Mouse (Mus musculus) left cerebral cortex, adult 11 months (tissue): ENCODE measurements around the gene Slit1.

Source experiments
- DNase-seq: peaks from one replicate; pipeline ENCODE4 v3.0.0; 2022; ENCODE audit warnings: low spot score

Gene Slit1

DNA sequence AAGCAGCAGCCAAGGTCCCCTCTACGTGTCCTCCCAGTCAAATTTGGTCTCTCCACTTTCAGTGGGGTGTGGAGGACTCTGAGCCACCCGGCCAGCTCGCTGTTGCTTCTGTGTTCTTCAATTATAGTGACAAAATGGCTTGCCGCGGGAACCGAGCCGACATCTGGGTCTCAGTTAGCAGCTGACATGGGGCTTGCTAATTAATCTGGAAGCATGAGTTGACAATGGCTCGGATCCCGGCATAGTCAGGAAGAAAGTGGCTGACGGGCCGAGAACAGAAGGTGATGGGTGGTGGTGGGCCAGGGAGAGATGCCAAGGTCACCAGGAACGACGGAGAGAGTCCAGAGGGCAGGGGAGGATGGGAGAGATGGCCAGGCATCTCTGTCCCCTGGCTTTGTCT is 55.2 kb downstream of the Slit1 start:
- no peak for DNase-seq

DNA sequence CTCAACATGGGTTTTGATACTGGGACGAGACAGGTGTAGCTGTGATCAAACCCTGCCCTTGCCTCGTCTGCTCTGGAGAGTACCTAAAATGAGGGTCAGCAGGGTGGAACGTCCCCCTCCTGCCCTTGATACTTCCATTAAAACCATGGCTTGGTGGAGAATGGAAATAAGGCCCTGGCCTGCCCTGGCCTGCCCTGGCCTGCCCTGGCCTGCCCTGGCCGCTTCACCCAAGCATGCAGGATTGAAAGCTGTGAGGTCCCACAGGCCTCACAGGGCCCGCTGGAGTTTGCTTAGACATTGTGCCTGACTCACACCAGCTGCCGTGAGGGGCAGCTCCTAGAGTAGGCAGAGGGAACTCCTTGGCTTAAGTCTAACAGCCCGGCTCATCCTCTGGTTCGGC is 55.6 kb downstream of the Slit1 start:
- no peak for DNase-seq

DNA sequence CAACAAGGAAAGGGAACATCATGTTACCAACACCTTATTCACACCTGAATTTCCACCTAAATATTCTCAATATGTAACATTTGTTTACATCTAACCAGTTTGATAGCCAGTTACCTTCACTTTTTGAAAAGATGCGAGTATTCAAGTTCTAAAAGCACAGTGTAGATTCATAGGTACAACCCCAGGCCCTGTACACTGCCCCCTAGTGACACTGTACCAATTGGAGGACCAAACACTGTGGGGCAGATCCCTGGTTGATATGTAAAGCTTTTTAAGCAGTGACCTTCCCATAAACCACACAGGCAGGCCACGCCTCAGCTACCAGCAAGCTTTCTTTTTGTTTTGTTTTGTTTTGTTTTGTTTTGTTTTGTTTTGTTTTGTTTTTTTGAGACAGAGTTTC is 57.3 kb downstream of the Slit1 start:
- no peak for DNase-seq

DNA sequence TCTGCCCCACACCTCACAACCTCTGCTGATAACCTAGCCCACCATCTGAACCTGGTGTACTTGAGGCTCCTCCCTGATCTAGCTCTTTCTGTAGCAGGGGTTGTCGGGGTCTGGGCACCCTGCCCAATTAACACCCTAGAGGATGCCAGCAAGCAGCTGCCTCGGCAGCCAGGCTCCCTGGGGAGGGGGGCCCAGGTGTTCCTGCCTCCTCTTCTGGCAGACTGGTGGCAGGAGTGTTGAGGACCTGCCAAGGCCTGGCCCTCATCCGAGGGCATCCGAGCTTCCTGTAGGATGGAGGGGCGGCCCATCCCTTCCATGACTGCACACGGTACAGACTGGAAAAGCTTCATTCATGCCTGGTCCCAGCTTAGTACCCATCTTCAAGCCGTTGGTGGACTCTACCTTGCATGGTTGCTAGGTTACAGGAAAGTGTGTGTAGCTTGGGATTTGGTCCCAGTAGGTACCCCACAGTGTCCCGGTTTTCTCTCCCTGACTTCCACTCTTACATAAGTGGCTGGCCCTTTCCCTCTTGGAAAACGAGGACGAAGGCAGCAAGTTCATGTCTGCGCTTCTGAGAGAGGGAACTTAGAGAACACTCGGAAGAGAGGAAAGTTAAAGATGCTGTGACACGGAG is 57.9 kb downstream of the Slit1 start:
- DNase-seq = no peak

DNA sequence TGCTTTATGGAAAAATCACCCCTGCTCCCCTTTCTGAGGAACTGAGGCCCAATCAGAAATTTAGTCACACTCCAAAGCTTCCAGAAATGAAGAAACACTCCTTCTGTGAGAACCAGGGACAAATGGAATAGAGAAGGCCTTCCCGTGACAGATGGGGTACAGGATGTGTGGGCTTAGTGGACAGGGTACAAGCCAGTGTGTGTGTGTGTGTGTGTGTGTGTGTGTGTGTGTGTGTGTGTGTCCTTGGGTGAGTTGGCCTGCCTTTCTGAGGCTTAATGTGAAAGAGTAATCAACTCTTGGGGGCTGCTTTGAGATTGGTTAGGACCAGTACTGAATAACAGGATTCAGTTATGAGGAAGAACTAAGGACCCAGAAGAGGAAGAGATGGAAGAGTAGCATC is 58.6 kb downstream of the Slit1 start:
- DNase-seq = no peak

DNA sequence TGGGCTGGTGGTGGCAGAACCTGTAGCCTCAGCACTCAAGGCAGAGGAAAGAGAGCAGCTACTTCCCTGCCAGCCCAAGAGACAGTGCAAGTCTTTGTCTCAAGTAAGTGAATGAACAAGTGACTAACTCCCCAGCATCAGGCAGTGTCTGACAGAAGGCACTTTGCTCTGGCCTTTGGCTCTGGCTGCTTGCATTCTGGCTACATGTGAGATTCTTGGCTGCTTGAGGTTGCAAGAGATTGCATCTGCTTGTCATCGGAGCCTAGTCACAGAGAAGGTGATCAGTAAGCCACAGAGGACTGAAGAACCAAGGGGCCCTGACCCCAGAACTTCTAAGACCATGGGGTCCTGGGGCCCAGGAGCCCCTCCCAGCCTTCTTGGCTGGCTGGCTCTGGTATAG is 59.5 kb downstream of the Slit1 start:
- DNase-seq = no peak

DNA sequence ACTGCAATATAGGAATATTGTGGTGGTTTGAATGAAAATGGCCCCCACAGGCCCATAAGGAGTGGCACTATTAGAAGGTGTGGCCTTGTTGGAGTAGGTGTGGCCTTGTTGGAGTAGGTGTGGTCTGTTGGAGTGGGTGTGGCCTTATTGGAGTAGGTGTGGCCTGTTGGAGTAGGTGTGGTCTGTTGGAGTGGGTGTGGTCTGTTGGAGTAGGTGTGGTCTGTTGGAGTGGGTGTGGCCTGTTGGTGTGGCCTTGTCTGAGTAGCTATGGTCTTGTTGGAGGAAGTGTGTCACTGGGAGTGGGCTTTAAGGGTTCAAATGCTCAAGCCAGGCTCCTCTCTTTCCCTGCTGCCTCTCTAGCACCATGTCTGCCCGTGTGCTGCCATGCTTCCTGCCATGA is 63.2 kb downstream of the Slit1 start:
- DNase-seq = no peak

DNA sequence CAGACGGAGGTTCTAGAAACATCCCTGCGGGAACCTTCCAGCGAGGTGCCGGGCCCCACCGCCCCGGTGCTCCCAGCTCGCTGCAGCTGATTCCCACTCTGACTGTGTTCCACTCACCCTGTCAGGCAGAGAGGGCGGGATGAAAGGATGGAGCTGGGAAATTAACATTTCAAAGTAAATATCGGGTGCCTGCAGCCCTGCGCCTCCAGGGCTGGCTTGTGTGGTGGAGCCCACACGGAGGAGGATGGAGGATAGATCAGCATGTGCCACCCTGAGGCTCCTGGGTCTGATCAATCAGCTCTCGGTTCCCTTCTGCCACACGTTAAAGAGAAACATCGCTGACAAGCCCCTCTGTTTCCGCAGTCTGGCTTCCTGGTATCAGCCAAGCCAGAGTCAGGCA is 64.4 kb downstream of the Slit1 start:
- DNase-seq = no peak

DNA sequence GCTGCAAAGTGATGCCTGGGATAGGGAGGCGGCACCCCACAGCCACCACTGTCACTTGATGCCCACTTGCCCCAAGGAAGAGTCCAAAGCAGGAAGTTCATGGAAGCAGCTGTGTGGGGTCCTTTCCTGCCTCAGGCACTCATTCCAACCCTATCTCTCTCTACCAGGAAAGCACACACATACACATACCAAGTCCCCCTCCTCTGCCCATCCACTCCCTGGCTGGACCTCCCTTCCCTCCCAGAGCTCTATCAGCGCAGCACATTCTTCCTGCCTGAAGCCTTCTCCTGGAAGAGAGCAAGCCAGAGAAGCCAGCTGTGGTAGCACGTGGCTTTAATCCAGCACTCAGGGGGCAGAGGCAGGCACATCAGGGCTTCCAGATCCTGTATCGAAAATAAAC is 65.9 kb downstream of the Slit1 start:
- no peak for DNase-seq

DNA sequence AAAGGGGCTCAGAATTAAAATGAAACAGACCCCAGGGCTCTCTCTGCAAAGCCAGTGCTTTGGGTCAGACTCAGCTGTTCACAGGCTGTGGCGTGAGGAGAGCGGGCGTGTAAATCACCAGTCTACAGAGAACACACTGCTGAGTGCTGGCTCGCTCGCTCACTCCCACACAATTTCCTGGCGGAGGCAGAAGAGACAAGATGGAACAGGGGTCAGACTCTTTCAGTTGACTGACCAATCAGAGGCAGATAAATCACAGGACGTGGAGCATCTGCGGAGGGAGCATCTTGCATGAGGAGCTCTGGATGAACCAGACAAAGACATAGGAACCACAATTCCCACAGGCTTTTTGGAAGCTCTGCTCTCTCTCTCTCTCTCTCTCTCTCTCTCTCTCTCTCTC is 67.9 kb downstream of the Slit1 start:
- DNase-seq = no peak

DNA sequence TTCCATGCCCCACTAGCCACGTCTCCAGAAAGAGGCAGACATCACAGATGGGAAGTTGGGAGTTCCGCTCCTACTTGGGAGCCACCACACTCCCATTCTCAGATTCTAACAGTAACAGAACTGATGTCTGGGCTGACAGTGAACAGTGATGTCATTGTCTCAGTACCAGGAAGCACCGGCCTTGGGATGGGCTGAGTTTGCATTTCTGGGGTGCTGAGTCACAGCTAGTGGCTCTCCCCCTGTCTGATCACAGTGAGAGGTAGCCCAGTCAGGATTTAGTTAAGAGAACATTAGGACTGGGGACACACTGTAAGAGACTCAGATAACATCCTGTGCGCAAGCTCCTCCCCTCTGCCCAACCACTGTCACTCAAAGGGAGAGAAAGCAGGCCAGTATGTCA is 69.1 kb downstream of the Slit1 start:
- DNase-seq = no peak

DNA sequence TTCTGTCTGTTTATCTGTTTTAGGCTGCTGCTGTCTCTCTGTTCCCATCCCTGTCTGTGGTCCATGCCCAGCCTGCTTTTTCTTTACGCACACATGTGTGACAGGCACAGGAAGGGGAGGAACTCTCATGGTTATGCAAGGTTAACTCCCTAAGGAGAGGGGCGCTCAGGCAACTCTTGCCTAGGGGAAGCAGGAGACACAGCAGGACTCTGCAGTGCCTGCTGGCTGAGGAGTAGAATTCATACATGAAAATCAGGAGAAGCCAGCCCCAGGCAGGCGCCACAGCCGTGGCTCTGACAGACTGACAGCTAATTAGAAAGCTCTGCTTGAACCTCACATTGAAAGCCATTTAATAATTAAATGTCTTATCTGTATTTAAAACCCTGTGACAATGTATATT is 70.6 kb downstream of the Slit1 start:
- DNase-seq = no peak

DNA sequence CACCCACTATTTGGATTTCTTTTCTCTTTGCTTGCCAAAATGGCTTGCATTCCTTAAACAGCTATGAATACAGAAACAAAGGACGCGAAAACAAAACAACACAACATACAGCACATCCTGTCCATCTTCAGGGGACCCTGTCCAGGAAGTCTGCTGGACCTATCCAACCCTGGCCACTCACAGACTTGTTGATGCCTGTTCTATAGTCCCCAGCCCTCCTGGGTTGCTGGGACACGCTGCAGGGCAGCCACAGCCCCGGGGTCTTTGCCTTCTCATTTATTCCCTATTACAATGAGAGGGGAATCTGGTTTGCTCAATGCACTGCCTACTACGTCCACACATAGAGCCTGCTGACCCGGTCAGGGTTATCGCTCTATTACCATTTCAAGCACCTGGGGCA is 72.5 kb downstream of the Slit1 start:
- no peak for DNase-seq

DNA sequence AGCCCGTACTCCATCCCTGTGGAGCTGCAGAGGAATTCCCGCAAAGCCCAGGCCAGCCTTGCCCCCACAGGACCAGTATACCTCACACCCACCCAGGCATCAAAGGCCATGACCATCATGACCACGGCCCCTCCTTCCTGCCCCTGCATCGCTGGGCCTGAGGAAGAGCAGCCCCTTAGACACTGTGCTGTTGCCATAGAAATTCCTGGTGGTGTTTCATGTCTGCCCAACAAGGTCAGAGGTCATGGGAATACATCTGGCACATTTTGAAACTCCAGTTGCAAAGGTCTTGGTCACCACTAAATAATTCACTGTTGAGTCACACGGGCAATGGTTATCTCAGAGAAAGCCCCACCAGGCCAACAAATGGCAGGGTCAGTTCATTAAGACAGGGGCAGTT is 73.0 kb downstream of the Slit1 start:
- no peak for DNase-seq

DNA sequence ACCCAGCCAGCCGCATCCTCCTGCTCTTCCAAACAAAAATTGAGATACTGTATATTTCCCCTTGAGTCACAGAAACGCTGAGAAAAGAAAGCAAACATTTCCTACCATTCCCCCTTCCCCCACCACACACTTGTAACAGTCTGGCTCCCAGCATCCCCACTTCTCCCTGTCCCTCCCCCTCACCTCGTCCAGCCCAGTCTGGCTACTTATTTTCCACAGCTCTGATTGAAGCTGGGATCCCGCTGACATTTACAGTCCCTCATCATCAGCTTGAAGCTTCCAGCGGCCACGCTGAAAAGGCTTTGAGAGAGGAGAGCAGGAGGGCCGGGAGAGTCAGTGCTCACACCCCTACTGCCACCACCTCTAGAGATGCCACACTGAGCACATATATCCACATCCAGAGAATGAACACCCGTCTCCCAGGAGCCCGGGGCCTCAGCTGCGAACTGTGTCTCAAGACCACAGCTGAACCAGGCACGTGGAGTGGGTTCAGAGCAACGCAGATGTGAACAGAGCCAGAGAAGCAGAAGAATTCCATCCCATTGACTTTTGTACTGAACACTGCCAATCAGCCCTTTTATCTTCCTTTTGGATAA is 73.6 kb downstream of the Slit1 start:
- DNase-seq = no peak

DNA sequence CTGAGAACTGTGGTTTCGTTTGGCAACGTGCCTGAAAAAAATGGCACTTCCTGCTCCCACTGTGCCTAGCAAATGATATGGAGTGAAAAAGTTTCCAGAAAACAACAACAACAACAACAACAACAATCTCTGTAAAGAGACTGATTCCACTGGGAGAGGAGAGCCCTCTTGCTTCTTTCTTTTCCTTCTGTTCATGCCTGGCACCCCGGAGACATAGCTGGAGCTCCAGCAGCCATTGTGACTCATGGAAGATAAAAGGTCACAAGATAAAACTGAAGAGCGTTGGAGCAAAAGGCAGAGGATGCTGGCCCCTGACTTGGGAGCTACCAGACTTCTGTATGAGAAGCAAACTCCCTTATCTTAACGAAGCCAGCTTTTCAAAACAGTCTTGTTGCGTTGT is 75.9 kb downstream of the Slit1 start:
- DNase-seq = no peak

DNA sequence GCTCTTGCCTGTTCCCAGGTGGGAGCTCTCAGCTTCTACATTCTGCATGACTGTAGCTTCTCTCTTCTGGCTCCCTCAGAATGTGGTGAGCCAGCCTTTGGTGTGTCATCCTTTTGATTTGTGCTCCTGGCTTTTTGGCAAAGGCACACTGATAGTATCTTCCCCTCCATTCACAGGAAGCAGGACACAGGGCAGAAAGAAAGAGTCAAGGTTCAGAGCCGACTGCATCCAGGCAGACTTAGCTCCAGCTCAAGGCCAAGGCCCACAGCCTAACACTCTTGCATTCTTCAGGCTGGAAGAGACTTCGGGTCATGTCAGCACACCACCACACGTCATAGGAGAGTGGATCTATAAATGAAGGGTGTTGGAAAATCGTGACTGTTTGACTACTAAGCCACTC is 77.5 kb downstream of the Slit1 start:
- DNase-seq = no peak

DNA sequence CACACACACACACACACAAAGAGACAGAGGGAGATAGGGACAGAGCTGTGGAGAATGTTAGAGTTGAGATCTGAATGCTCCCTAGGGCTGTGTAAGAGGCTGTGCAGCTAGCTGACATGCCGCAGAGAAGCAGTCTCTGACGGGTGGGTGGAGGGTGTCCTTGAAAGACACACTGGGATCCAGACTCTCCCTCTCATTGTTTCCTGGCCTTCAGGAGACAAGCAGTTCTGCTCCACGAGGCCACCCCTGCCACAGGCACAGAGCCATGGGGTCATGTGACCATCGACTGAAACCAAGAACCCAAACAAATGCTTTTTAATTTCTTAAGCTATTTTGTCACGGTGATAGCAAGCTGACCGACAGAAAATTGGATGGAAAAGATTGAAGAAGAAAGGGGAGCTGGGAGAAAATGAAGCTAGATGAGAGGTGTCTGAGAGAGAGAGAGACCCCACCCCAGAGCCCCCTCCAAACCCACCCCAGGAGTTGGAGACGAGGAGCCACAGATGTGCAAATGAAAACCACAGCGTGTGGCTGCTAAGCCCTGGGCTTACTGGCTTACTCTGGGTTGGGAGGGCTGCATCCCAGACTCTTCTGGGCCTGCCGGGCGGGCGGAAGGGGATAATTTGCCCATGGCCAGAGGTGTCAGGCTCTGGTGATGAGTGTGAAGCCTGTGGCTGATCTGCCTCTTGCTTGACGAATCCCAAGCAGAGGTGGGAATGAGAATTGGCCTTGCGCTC is 79.8 kb downstream of the Slit1 start:
- no peak for DNase-seq

DNA sequence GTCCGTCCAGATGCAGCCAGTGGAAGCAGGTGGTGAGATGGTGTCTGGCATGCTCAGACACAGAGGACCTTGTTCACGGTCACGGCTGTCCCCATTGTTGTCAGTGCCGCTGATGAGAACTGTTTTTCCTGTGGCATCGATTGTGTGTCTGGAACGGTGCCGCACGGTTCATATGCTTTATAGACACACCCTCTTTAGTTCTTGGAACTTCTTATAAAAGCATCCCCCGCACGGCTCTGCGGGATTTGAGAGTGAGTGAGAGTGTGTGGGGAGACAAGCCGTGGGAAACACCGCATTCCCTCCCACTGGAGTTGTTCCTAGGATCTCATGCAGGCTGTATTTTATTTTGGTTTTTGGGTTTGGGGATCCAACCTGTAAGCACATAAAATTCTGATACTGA is 82.0 kb downstream of the Slit1 start:
- DNase-seq = no peak

DNA sequence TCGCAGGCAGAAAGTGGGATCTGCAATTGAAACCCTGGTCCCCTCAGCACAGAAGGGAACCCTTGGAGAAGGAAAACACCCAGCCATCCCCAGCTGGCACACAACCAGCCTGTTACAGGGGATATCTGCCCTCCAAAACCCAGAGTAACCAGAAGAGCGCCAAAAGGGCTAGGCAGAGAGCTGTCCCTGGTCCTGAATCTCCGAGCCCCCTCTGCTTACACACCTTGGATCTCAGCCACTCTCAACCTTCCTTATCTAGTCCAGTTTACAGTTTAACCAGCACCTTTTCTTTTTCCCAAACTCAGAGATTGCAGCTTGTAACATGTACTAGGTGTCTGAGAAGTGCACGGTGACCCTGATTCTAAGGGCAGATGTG is 82.5 kb downstream of the Slit1 start:
- DNase-seq = no peak

DNA sequence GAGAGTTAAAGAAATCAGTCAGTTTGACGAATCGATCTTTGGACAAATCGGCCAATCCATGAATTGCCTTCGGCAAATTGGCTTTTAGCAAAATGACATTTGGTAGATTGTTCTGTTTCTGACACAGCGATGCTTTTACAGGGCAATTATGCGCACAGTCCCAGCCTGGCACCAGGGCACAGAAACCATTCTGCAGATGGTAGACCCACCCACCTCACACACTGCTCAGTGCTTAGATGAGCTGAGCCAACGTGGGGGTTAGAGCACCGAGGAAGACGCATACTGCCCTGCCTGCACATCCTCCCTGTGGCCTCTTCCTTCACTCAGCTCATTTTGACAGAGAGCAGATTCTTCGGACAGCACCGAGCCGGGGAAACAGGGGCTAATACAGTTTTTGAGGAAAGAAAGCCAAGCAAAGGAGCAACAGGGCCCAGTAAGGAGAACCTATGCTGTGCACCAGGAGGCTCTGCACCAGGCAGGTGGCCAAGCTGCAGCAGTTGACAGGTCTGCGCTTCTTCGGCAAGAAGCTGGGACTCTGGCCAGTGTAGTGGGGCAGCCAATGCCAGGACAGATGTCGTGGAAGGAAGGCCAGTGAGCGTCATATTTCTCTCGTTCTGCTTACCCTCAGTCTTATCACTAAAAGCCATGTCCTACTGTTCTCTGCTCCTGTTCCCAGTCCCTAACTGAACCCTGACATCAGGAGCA is 83.0 kb downstream of the Slit1 start:
- peak; percentile 45 for DNase-seq

DNA sequence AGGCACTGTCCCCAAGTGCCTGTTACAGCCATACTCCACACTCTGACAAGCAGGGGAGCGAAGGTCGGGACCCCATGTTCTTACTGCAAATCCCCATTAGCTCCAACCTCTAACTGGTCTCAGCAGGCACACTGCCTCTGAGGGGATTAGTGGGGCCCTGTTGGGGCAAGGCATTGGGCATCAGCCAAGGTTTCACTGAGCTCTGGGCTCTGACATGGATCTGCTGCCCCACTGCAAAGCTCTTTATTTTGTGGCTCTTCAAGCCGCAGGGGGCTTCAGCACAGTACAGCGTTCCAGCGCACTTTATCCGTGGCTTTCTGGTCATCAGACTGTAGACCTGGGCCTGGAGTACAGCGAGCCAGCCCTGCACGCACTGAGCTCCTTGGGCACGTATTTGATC is 86.0 kb downstream of the Slit1 start:
- no peak for DNase-seq

DNA sequence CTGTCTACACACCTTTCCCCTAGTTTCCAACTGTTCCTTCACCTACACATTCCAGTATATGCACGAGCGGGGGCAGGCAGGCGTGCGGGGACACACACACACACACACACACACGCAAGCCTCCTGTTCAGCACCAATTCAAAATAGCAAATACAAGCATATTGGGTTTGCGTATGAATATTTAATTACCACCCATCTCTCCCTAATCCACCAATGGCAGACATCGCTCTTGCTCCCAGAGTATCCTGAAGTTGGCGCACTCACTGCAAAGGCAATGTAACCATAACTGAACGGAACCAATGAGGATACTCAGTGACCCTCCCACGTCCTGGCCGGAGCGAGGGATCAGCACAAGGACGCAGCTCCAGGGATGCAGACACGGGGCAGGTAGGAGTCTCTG is 86.8 kb downstream of the Slit1 start:
- no peak for DNase-seq
